Mouse (Mus musculus): ENCODE measurements around the gene Id3.
A peak's percentile ranks its signal among the peaks of the same experiment; 100 is the strongest.

Id3 gene

DNA sequence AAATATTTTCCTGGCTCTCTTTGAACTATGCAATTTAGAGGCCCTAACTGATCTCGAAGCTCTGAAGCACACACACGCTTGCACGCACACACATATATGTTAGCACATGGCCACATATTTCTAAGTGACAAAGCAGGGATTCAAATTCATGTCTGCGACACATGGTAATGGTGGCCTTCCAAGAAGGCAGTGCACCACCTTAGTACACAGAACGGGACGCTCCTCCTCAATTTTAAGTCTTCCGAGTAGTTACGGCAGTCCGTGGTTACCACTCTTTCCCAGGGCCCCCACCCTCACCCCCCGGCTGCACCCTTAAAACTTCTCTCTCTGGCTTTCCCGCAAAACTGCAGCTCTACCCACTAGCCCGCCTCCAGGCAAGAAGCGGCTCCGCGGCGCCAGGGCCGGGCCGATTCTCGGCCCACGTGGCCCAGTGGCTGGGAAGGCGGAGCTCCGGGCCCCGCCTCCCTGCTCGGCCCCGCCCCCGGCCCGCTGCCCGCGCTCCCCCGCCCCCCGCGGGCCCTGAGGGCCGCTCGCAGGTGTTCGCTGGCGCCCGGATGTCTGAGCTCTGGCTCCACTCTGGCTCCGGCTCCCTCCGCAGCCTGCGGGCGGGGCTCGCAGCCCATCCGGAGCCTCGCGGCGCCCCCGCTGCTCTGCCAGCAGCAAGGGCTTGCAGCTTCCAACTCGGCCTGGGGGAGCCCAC lies 4.3 kb downstream of the Id3 start:
- DNase-seq (ENCODE audit: low spot score), result peak; percentile 93

DNA sequence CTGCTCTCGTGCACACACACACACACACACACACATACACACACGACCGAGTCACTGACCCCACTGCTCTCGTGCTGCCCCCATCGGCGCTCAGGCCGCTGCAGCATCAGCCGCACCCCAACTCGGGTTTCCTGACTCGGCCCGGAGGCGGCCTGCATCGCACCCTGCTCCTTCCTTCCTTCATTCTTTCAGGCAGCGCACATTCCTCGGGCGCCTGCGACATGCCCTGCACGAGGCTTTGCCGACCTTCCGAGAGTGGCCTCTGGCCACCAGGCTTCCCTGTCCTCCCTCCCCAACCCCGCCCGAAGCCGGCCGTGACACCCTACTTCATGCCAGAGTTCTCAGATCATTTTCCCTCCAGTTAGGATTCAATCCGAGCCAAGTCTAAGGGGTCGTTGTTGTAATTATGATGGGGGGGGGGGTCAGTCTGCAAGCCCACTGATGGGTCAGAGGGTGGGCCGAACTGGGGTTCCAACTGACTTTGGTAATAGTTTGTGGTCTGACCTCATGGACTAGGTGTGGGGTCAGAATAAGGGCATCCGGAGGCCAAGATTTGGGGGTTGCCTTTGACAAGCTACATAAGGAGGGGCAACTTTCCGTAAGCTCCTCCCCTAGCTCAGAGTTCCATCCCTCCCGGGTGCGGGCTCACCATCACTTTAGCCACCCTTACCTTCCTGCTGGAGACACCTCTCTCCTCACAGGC lies 5.2 kb downstream of the Id3 start:
- DNase-seq (ENCODE audit: low spot score), result peak; percentile 74

DNA sequence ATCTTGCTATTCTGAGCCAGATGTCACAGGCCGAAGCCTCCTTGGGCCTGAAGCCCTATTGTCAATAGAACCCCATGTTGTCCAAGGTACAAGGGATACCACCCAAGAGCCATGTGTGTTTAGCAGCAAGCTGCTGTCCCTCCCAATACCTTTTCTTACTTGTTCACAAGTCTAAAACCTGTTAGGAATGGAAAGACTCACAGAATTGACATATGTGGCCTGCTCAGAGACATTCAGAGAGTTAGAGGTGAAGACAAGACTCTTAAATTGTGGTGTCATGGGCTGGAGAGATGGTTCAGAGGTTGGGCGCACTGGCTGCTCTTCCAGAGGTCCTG lies 5.7 kb downstream of the Id3 start:
- no peak for DNase-seq (ENCODE audit: low spot score)

DNA sequence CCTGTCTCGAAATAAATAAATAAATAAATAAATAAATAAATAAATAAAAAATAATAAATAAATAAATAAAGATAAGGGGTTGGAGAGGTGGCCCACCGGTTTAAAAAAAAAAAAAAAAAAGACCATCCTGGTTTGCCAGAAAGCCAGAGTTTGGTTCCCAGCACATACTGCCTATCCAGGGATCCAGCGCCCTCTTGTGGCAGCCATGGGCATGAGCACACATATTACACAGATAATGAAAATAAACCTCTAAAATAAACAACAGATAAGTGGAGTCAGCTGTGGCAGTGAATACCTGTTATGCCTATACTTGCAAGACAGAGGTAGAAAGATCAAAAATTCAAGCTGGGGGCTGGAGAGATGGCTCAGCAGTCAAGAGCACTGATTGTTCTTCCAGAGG lies 6.4 kb downstream of the Id3 start:
- DNase-seq (ENCODE audit: low spot score), result peak; percentile 80

DNA sequence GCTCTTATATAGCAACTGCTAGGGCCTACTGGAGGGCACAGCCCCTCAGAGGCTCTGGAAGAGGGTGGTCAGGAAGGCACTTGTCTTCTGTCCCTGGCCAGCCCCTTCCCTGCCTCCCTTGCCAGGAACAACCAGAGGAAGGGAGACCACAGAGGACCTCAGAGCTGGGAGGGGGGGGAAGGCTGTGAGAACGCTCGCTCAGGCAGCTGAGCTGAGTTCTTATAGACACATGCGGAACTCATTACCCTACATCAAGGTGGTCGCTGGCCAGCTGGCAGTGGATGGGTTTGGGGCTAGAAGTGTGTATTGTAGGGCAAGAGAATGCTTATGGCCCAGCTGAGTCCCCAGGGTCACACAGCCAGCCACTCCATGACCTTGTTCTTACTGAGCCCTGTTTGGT lies 7.3 kb downstream of the Id3 start:
- peak; percentile 77 for DNase-seq (ENCODE audit: low spot score)

DNA sequence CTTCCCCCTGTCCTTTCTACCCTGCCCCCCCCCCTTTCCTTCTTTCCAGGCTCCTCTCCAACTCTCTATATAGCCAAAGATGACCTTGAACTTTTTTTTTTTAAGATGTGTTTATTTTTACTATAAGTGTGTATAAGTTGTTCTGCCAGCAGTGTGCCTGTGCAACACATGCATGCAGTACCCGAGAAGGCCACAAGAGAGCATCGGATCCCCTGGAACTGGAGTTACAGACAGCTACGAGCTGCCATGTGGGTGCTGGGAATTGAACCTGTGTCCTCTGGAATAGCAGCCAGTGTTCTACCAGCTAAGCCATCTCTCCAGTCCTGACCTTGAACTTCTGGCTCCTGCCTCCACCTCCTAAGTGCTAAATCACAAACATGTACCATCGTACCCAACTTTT lies 9.5 kb downstream of the Id3 start:
- no peak for DNase-seq (ENCODE audit: low spot score)

DNA sequence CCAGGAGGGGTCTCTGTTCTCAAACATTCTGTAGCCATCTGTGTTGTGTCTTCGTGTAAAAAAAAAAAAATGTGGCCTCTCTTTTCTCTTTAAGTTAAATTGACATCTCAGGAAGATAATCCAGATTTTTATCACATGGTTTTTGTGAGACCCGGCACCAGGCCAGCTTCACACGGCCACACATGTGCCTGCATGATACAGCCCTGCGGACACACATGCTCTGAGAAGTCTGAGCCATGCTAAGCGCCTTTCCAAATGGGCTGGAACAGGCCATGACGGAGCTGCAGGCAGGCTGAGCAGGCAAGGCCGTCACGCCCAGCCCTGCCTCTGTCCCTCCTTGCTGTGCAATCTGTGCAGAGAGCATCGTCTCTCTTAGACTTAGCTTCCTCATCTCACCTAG lies 11.2 kb downstream of the Id3 start:
- DNase-seq (ENCODE audit: low spot score), result no peak

DNA sequence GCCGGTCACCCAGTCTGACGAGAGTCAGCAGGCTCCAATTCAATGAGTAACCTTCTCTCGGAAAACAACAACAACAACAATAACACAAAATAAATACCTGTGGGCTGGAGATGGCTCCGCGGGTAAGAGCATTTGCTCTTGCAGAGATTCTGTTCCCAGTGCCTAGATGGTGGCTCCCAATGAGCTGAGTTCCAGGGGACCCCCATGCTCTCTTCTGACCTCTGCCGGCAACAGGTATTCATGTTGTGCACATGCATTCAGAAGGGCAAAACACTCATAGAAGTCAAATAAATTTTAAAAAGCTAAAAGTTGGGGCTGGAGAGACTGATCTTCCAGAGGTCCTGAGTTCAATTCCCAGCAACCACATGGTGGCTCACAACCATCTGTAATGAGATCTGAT lies 15.2 kb downstream of the Id3 start:
- no peak for DNase-seq (ENCODE audit: low spot score)

DNA sequence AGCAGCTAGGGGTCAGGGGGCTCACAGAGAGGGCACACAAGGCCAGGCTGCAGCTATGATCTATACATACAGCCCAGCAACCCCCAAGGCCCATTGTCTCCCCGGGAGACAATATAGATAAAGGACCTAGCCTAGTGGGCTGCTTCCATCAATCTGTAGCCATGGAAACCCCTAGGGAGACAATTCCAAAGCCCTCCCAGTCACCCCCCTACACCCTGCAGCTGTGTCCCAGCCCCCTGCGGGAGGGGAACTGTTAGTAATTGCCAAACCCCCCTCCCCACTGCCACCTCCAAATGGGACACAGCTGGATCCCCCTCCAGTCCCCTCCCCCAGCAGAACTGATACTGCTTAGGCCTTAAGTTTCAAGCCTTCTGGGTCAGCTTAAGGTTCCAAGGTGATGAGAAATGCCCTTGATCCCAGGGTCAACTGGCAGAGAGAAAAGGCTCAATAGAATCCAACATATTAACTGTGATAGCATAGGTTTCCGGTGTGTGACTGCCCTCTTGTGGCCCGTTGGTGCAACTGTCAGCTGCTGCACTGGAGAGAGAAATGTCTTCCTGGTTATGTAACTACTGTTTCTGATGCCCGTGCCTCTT lies 16.6 kb downstream of the Id3 start:
- peak; percentile 96 for DNase-seq (ENCODE audit: low spot score)

DNA sequence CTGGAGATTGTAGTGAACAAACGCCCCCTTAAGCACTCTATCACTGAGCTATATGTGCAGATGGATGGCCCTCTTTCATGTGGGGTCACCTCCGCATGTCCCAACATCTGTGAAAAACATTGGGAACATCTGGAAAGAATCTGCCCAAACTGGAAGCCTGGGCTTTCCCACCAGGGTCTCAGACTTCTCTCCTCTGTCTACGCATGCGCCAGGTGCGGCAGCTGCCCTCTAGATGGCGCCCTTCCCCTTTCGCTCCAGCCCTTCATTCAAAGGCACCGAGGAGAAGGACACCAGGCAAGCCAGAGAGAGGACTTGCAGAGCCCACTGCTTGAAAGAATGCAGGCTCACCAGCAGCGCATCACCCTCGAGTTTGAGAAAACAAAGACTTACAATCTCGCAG lies 20.2 kb downstream of the Id3 start:
- DNase-seq (ENCODE audit: low spot score), result peak; percentile 97

DNA sequence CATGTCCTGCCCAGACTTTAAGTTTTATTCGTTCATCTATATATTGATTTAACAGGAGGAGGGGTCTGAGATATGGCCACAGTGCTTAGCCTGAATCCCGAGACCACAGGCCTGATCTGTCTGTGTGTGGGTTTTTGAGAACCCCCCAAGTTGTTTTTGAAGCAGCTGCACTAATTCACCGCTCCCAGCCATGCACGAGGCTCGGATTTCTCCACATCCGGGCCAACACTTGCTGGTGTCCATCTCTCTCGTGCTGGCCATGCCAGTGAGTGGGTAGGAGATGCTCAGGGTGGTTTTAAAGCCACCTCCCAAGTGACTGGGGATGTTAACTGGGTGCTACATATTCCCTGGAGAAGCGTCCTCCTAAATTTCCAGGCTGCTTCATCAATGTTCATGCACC lies 21.7 kb downstream of the Id3 start:
- no peak for DNase-seq (ENCODE audit: low spot score)

DNA sequence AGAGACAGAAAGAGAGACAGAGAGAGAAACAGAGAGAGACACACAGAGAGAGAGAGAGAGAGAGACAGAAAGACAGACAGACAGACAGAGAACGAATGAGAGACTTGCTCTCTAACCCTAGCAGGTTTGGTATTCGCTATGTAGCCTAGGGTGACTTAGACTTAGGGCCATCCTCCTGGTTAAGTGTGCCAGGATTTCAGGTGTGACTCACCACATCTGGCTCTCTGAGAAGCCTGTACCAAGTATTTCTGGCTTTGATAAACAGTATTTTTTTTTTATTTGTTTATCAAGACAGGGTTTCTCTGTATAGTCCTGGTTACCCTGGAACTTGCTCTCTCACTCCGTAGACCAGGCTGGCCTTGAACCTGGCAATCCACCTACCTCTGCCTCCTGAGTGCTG lies 24.4 kb downstream of the Id3 start:
- DNase-seq (ENCODE audit: low spot score), result no peak

DNA sequence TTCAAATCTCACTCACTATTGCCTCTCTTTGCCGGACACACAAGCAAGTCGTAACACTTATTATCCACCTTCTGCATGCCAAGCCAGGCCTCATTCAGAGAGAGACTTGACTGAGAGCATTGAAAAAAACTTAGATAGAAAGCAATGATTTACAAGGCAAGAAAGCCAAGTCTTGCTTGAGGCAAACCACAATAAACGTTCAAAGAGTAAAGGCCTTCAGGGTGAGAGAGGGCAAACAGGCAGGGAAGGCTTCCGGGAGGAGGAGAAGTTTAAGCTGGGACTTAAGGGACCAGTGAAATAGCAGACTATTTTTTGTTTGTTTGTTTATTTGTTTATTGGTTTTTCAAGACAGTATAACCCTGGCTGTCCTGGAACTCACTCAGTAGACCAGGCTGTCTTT lies 27.1 kb downstream of the Id3 start:
- DNase-seq (ENCODE audit: low spot score), result no peak

DNA sequence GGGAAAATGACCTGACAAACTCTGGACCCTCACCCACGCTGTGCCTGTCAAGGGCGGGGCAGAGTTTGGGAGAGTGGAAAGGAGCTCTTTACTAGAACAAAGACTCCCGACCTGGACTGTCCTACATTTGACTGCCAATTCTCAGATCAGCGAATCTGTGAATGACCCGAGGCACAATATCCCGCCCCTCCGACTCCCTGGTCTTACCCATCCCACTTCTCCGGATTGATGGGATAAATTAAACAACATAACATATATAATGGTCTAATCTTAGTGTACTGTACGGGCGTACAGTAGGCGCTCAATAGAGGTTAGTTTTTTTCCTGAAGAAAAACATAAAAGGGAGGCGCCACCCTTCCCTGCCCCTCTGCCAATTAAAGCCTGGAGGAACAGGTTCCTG lies 28.2 kb downstream of the Id3 start:
- DNase-seq (ENCODE audit: low spot score), result no peak

DNA sequence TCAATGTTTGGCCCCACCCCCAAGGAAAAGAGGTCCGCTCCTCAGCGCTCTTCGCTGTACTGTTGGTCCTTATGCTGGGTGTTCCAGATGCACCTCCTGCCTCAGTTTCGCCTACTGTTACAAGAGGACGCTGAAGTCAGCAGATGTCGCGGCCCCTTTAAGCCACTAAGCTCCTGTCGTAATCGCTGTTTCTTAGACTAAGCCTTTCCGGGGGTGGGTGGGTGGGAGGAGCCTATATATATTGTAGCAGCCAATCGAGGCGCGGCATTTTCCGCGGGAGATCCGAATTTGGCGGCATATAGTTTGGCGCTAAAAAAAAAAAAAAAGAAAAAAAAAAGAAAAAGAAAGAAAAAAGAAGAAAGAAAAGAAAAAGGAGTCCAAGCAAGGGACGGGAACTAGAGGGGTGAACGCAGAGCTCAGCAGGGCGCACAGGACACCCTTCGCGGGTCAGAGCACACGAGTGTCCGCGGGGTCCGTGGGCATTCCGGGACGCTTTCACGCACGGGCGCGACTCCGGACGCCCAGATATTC lies 28.8 kb downstream of the Id3 start, which contains the start of gene E2f2:
Gene E2f2, plus strand, starts transcription at position 384 of the 531 bp plus-strand sequence.
- DNase-seq (ENCODE audit: low spot score), result peak; percentile 88

DNA sequence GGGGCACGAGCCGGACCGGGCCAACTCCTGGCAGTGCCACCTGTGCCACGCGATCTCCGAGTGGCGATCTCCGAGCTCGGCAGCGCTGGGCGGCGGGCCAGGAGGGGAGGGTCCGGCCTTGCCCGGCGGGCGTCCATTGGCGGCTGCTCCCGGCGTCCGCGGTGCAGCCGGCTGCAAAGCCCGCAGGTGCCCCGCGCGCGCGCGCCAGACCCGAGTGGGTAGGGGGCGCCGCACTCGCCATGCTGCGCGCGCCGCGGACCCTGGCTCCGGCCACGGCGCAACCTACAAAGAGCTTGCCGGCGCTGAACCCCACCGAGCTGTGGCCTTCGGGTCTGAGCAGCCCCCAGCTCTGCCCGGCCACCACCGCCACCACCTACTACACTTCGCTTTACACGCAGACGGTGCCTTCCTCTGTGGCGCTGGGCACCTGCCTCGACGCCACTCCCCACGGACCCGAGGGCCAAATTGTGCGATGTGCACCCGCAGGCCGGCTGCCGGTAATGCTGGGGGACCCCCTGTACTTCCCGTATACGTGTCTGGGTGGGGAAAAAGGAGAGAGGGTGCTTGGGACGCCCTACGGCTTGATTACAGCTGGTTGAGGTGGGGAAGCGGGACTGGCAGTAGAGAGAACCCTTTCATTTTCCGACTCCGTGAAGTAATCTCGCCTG lies 29.4 kb downstream of the Id3 start:
- DNase-seq (ENCODE audit: low spot score), result peak; percentile 54

DNA sequence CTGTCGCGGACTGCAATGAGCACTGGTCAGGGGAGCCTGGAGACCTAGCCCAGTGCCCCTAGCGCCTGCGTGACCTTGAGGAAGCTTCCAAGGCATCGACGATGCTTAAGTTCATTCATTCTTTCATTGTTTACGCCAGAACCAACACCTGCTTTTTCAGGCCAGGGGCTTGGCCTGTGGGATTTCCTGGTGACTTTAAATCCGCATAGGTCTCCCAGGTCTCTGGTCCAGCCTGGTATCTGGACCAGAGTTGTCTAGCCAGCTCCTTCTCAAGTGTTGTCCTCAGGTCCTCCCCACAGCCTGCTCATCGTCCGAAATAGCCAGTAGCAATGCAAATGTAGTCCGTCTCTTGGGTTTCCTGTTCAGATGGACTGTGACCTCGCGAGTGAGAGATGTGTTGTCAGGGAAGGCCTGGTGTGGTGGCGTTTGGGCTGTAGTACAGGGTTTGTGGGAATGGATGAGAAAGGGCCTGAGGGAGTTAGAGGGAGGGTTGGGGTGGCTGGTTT lies 30.0 kb downstream of the Id3 start:
- peak; percentile 57 for DNase-seq (ENCODE audit: low spot score)

DNA sequence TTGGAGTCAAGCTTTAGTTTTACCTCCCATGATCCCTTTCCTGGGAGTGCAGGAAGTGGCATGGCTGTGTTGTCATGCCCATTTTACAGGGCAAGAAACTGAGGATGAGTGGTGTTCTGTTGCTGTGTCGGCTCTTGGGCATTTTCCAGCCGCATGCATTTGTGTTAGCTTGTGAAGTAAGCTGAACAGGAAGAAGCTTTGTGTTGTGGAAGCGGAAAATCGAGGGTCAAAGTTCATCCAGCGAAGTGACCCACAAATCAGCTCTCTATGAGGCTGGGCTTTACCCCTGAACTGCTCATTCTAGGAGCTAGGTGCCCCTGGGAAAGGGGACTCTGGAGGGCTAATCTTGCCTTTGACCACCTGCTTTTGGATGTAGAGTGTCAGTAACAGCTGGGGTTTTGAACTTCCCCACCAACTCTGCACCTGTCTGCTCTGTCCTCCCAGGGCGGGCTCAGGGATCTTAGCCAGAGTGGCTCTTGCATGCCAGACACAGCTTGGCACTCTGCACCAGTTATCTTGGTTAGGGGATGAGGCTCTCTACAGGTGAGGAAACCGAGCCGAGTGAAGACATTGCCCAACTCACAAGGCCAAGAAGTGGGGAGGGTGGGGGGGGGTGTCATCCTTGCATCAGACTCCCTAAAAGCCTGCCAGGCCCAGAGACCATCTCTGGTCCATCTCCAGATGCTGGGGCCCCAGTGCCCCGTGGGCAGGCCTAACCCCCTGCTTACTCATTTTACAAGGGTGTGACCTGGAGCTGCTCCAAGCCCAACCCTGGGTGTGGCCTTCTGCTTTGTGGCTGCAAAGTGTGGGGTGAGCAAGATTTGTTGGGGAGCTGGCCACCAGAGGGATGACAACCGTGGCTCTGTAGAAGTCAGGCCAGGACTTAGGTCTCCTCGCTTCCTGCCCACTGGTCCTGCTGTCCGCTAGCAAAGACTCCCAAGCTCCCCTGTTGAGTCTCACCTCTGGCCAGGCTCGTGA lies 31.2 kb downstream of the Id3 start:
- no peak for DNase-seq (ENCODE audit: low spot score)

DNA sequence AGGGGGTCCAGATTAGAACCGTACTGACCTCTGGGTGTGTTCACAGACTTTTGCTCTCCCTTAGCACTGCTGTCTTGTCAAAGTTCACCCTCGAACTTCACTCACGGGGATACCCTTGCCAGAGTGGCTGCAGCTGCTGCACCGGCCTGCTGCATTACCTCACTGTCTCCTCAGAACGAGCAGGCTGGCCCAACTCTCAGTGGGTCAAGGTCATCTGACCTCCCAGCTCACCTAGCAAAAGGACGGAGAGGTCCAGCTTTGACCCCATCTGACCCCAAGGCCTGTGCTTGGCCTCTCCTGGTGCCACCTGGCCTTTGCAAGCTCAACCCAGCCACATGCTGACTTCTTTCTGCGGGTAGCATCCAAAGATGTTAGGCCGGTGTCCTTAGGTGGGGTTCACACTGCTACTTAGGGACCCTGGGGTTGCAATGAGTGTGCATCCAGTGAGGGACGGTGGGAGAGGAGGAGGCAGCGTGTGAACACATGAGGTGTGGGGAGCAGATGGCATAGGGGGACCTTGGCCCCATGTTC lies 32.8 kb downstream of the Id3 start:
- no peak for DNase-seq (ENCODE audit: low spot score)

DNA sequence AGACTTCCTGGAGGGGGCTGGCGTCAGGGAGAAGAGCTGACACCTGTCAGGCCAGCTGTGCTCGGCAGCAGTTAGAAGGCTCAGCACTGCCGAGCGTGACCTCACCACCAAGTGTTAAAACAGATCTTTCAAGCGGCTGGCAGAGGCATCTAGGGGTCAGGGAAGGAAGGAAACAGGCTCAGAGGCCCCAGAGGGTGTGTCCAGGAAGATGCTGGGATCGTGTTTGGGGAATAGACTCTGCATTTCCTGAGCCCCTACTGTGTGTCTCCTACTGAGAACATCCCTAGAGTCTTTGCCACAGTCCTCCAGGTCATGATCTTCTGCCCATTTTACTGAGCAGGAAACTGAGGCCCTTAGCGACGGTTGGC lies 33.9 kb downstream of the Id3 start:
- DNase-seq (ENCODE audit: low spot score), result no peak
